Mouse (Mus musculus) granulocyte monocyte progenitor cell, adult 5-6 weeks (primary cell): ENCODE data around the gene Gm8369. TPM values are rescaled to one million over a fixed set of nuclear protein-coding genes. Genes with fewer than 3 reads are reported as not detected.
A peak's percentile ranks its signal among the peaks of the same experiment; 100 is the strongest.

Experiments
- ATAC-seq: replicated peaks from 2 replicates; pipeline ENCODE4 v1.8.0; 2016; ENCODE audit warnings: mild to moderate bottlenecking, moderate TSS enrichment, inconsistent platforms; ENCODE audit not compliant: poor library complexity, severe bottlenecking
- total RNA-seq, 2 experiments: library from RNA; stranded (forward) in 1 of 2; stranded (reverse) in 1 of 2; fragments of 200-712, 200-1000 nt in 1 of 2; fragments of >200 nt in 1 of 2; fragmentation: Nextera tagmentation in 1 of 2; gene quantifications; 2 replicates each; pipeline ENCODE4 v1.2.3; 2014 to 2017

The Gm8369 gene
- total RNA-seq, 2 experiments from 2014 or later = 2.0 to 4.9 TPM

DNA sequence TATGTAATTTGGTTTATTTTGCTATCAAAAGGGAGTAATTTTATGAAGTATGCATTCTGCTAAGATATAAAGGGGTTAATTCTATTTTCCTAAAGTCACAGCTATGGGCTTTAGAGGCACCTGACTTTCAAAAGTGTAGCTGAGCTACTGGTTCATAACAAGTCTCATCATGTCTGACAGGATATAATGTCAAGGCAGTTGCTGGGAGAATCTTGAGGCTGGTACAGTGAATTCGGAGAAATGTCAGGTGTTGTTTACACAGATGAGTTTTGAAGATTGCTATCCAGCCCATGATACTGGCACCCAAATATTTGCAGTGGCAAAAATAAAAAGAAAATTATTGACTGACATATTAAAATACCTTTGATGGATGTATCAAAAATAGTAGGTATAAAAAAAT is 19.1 kb downstream of the Gm8369 start:
- ATAC-seq = no peak

DNA sequence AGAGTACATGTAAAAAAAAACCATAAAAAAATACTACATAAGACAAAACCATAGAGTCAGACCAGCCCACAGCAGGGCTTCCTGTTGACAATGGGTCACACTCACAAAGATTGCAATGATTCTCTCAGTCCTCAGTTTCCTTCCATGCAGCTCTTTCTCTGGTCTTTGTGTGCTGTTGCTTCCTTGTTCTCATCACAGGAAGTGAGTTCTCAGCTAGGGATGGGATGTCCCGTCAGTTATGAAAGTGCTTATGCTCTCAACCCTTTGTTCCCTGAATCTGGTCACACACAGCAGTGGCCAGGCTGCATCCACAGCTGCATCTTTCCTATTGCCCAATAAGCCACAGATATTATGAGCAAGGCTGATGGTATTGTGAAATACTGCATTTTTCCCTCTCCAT is 27.7 kb downstream of the Gm8369 start:
- peak; percentile 92 for ATAC-seq

DNA sequence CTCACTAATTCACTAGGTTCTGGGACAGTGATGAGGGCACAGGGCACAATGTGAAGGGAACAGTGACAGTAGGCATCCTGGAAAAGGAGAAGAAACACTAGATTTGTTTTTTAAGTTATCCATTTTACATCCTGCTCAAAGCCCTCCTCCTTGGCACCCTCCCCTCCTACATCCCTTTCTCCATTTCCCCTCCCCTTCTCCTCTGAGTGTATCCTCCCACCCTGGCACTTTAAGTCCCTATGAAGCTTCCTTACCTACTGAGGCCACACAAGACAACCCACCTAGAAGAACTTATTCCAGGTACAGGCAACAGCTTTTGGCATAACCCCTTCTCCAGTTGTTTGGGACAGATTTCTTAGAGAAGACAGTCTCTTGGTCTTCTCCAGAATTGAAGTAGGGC is 30.5 kb downstream of the Gm8369 start, which contains the start of gene Ms4a6b:
Gene Ms4a6b (plus strand): TSS at position 267 of the 400 bp plus-strand sequence.
- ATAC-seq = no peak

DNA sequence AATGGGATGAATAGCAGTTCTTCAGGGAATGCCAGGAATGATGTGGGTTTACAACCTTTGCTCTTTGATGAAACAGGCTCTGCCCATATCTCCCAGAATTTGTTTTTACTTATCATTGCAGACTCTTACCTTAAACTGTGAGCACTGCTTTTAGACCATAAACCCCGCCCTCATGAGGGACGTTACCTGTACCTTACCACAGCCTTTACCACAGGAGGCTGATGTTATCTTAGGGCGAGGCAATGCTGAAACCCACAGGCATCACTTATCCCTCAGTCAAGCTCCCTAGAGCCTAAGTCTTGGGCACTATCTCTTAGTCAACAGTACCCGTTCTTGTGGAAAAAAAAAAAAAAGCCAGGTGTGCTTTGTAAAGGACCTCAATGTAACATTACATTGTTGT is 31.1 kb downstream of the Gm8369 start:
- no peak for ATAC-seq

DNA sequence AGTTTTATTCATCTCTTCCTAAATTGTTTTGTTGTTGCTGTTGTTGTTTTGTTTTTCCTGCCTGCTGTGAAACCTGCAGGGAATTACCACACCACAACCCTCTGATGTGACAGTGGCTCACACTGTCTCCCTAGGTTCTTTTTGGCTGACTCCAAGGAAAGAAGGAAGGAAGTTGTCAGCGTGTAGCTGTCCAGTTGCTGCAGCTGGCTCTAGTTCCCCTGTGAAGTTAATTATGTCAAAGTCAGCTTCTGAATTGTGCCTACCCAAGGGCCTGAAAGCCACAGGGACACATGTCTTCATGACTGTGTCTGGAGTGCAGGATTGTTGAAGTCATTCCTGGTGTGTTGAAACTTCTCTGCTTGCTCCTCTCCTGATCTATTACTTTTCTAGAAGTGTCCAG is 31.6 kb downstream of the Gm8369 start:
- peak; percentile 60 for ATAC-seq

DNA sequence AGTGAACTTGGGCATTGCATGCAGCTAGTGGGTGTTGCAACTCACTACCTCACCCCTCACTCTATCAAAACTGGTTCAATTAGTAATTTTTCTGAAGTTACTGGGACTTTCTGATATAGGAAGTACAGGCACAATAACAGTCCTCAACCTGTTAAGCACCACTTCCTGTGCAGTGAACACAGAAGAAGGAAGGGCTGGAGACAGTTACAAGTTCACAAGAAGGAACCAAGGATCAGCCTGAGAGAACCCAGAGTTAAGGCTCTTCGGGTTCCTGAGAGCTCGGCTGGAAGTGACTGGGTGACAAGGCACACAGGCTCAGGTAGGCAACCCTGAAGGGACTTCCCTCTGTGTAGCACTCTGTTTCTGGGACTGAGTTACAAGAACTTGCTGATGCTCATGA is 32.6 kb downstream of the Gm8369 start:
- ATAC-seq = peak; percentile 64

DNA sequence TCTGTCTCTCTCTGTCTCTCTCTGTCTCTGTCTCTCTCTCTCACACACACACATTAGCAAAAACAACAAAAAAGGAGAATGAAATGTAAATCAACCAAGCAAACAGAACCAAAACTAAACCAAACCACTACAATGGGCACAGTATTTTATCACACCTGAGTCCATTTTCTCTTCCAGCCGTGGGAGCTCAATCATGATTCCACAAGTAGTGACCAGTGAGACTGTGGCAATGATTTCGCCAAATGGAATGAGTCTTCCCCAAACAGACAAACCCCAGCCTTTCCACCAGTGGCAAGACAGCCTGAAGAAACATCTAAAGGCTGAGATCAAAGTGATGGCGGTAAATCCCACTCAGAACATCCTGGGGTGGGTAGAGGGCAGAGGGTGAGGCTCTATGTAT is 34.4 kb downstream of the Gm8369 start:
- no peak for ATAC-seq

DNA sequence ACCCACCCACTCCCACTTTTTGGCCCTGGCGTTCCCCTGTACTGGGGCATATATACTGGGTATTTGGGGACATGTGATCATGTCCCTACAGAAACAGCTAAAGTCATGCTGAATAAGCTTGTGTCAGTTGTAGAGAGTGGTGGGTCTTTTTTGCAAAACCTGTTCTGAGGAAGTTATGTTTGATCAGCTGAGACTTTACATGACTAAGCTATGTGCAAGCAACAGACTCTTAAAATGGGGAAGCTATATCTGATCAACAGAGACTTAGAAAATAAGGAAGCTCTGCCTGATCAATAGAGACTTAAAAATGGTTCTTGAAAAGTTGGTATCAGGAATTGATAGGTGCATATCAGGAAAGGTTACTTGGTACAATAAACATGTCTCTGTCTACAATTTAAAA is 47.7 kb downstream of the Gm8369 start:
- peak; percentile 90 for ATAC-seq

DNA sequence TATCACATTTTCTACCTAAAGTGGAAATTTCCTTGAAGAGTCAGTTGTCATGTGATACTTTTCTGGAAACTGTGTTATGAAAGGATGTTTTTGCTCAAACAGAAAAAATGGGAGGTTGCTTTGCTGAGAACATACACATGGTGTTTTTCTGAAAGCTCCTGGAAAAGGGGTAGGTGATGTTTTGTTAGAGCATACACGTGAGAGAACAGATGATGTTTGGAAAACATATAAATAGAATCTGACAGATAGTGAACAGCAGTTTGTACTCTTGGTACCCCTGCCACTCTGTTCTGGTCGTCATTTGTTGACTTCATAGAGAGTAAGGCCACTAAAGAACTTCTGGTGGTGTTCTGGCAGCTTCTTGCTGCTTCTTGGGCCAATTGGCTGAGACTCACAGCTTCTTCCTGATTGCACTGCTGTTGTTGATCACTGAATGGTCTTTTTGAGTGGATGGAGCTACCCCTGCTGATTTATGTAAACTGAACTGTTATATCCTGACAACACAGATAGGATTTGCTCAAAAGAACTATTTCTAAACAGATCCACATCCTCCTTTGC is 48.2 kb downstream of the Gm8369 start:
- ATAC-seq = no peak

DNA sequence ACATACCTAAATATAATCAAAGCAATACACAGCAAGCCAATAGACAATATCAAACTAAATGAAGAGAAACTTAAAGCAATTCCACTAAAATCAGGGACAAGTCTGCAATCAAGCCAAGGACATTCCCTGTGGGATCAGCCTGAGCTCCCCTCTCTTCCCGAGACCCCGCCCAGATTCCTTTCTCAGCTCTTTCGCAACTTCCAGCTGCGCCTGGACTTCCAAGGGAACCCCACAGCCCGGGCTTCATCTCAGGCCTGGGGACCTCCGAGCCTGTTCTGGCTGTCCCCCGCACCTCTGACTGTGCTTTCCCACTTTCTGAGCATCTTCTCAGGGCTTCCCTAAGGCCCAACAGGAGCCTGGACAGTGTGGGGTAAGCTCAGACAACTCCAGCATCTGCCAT is 50.9 kb downstream of the Gm8369 start, which contains the start of gene Ms4a4d:
Gene Ms4a4d (plus strand): TSS at position 209 of the 400 bp plus-strand sequence.
- no peak for ATAC-seq

DNA sequence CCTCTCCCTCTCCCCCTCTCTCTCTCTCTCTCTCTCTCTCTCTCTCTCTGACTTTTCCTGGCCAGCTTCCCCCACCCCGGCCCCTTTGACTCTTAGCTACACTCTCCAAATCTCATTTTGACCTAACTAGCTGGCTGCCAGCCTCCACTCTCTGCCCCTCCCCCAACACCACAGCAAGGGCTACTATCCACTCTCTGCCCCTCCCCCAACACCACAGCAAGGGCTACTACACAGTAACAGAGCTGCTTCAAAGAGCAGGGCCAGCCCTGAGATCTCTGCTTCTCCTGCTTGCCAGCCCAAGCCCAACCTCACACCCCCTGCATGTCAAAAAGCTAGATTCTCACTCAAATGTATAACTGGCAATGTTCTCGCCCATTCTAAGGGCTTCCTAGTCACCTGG is 51.6 kb downstream of the Gm8369 start:
- no peak for ATAC-seq

DNA sequence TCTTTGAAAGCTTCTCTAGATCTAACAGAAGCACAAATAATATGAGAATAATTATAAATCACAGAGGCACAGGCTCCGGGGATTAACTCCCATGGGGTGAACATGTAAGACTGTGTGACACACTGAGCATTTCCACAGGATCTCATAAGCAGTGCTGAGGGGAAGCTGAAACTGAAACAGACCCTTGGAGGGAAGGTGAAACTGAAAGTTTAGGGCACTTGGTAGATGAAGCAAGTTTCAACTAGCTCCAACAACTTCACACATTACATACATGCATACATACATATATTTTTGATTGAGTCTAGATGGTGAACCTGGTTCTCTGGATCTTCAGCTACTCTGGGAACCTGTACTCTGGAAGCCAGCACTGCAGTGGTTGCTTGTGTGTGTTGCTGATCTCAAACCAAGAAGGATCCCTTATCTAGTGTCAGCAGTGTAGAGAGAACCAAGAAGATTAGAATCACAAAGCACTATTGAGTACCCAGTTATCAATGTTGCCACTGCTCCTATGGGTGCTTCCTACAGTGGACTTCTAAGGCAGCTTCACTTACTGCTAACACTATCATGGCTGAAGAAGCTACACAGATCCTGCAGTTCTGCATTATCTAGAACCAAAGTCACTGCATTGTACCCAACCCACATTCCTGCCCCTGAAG is 54.6 kb downstream of the Gm8369 start:
- peak; percentile 92 for ATAC-seq

DNA sequence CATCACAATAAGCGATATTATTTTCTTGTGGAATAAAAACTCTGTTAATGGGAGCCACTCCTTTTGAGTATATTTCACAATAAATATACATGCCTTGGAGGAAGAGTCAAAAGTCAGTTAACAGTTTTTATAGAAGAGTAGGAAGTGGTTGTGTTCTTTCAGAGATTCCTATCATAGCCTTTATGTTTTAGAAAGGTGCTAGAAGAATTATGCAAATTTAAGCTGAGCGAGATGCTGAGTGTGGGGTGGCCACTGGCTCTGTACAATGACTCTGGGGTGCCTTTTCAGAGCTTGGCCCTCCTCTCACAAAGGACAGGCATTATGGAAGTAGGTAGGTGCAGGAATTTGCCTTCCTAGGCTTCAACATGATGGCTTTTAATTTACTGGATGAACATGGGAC is 58.6 kb downstream of the Gm8369 start:
- ATAC-seq = 0 out of 2 replicates have a peak, but pooled peaks have one; percentile 12

DNA sequence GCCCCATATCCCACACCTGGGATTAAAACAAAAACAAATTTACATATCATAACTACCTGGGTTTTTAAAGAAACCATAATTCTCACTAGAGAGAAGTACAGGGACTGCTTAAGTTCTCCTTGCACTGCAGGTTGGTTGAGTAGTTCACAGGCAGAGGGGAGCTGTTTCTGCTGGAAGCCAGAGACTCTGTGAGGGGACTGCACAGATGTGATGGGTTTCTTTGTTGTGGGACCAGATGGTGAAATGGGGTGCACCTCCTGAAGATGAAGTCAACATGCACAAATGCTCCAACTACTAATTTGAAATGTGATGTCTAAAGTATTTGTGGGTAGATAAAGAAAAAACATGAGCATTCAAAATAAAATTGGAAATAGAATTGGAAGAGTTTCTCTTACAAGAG is 62.2 kb downstream of the Gm8369 start:
- ATAC-seq = no peak

DNA sequence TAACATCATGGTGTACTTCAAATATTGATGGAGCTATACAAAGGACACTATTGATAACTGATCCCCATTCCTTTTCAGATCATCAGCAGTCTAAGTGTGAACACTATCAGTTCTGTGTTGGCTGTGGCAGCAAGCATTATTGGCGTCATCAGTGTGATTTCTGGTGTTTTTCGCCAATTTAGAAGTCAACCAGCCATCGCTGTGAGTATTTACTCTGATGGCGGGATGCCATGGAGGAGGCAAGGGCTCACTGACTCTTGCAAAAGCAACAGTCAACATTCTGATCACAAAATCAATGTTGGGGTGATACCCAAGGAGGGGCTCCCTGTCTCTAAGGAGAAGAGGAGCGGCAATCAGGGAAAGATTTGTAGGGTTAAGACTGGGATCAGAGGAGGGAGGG is 69.0 kb downstream of the Gm8369 start:
- no peak for ATAC-seq

DNA sequence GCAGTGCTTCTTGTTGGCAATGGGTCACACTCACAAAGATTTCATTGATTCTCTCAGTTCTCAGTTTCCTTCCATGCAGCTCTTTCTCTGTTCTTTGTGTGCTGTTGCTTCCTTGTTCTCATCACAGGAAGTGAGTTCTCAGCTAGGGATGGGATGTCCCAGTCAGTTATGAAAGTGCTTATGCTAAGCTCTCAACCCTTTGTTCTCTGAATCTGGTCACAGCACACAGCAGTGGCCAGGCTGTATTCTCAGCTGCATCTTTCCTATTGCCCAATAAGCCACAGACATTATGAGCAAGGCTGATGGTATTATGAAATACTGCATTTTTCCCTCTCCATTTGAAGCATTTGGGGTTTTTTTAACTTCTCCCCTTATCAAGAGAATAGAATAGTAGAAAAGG is 73.8 kb downstream of the Gm8369 start:
- peak; percentile 100 for ATAC-seq

Other genes with a start within 250 kb of the Gm8369 start
- gene Ms4a1, start 219.7 kb upstream of the Gm8369 start, total RNA-seq (2014; fragmentation: Nextera tagmentation) = not detected in 2 replicates
- not detected in 2 replicates for gene Ms4a1, start 219.7 kb upstream of the Gm8369 start, total RNA-seq (2017)
- gene Ms4a5, start 202.1 kb upstream of the Gm8369 start, total RNA-seq (2014; fragmentation: Nextera tagmentation) = not detected in 2 replicates
- gene Ms4a5, start 202.1 kb upstream of the Gm8369 start, total RNA-seq (2017) = not detected in 2 replicates
- not detected in 2 replicates for gene Ms4a14, start 171.5 kb upstream of the Gm8369 start, total RNA-seq (2014; fragmentation: Nextera tagmentation)
- gene Ms4a14, start 171.5 kb upstream of the Gm8369 start, total RNA-seq (2017) = not detected in 2 replicates
- not detected in 2 replicates for gene Ms4a7, start 149.8 kb upstream of the Gm8369 start, total RNA-seq (2014; fragmentation: Nextera tagmentation)
- gene Ms4a7, start 149.8 kb upstream of the Gm8369 start, total RNA-seq (2017) = not detected in 2 replicates
- gene Ms4a4a, start 110.4 kb upstream of the Gm8369 start, total RNA-seq (2014; fragmentation: Nextera tagmentation) = not detected in 2 replicates
- gene Ms4a4a, start 110.4 kb upstream of the Gm8369 start, total RNA-seq (2017) = not detected in 2 replicates
- 11.5 and 20.2 TPM in 2 replicates for gene Ms4a4c, start 81.2 kb upstream of the Gm8369 start, total RNA-seq (2014; fragmentation: Nextera tagmentation)
- 13.5 and 19.6 TPM in 2 replicates for gene Ms4a4c, start 81.2 kb upstream of the Gm8369 start, total RNA-seq (2017)
- 2.2 and 2.3 TPM in 2 replicates for gene Ms4a4b, start 42.4 kb upstream of the Gm8369 start, total RNA-seq (2014; fragmentation: Nextera tagmentation)
- 0.10 and 2.6 TPM in 2 replicates for gene Ms4a4b, start 42.4 kb upstream of the Gm8369 start, total RNA-seq (2017)
- gene Ms4a6c, start 16.6 kb upstream of the Gm8369 start, total RNA-seq (2014; fragmentation: Nextera tagmentation) = 271 and 272 TPM in 2 replicates
- 201 and 211 TPM in 2 replicates for gene Ms4a6c, start 16.6 kb upstream of the Gm8369 start, total RNA-seq (2017)
- 39.1 and 44.2 TPM in 2 replicates for gene Ms4a6b, start 30.6 kb downstream of the Gm8369 start, total RNA-seq (2014; fragmentation: Nextera tagmentation)
- 28.3 and 30.5 TPM in 2 replicates for gene Ms4a6b, start 30.6 kb downstream of the Gm8369 start, total RNA-seq (2017)
- not detected in 2 replicates for gene Ms4a4d, start 50.9 kb downstream of the Gm8369 start, total RNA-seq (2014; fragmentation: Nextera tagmentation)
- not detected in 2 replicates for gene Ms4a4d, start 50.9 kb downstream of the Gm8369 start, total RNA-seq (2017)
- gene Ms4a6d, start 118.9 kb downstream of the Gm8369 start, total RNA-seq (2014; fragmentation: Nextera tagmentation) = 3.6 and 6.2 TPM in 2 replicates
- 2.4 and 2.7 TPM in 2 replicates for gene Ms4a6d, start 118.9 kb downstream of the Gm8369 start, total RNA-seq (2017)
- 21.5 and 44.3 TPM in 2 replicates for gene Ms4a2, start 137.8 kb downstream of the Gm8369 start, total RNA-seq (2014; fragmentation: Nextera tagmentation)
- 35.0 and 40.7 TPM in 2 replicates for gene Ms4a2, start 137.8 kb downstream of the Gm8369 start, total RNA-seq (2017)
- gene Ms4a3, start 154.9 kb downstream of the Gm8369 start, total RNA-seq (2014; fragmentation: Nextera tagmentation) = 1,080 and 1,135 TPM in 2 replicates
- 1,013 and 1,248 TPM in 2 replicates for gene Ms4a3, start 154.9 kb downstream of the Gm8369 start, total RNA-seq (2017)
- gene Oosp2, start 174.6 kb downstream of the Gm8369 start, total RNA-seq (2014; fragmentation: Nextera tagmentation) = 5.0 TPM in 1 of 2 replicates, not detected in the other
- 1.3 TPM in 1 of 2 replicates, not detected in the other for gene Oosp2, start 174.6 kb downstream of the Gm8369 start, total RNA-seq (2017)
- 4.7 and 15.8 TPM in 2 replicates for gene Oosp1, start 205.2 kb downstream of the Gm8369 start, total RNA-seq (2014; fragmentation: Nextera tagmentation)
- 5.1 and 11.9 TPM in 2 replicates for gene Oosp1, start 205.2 kb downstream of the Gm8369 start, total RNA-seq (2017)
- gene Oosp3, start 211.1 kb downstream of the Gm8369 start, total RNA-seq (2014; fragmentation: Nextera tagmentation) = not detected in 2 replicates
- gene Oosp3, start 211.1 kb downstream of the Gm8369 start, total RNA-seq (2017) = not detected in 2 replicates